Mouse (Mus musculus) neutrophil, adult 5-6 weeks (primary cell): Measurements from ENCODE around the gene Pou1f1. TPM values are rescaled to one million over a fixed set of nuclear protein-coding genes. Genes with fewer than 3 reads are reported as not detected.

ENCODE experiments used
- ATAC-seq: fragments of 151-379, 151-347 bp; 2 replicates; pipeline ENCODE4 v1.8.0; 2017; ENCODE audit warnings: mild to moderate bottlenecking, moderate TSS enrichment; ENCODE audit not compliant: insufficient number of reproducible peaks, poor library complexity, low FRiP score, severe bottlenecking; ENCODE audit errors: extremely low read depth
- total RNA-seq: library from RNA; stranded (forward); fragments of 200-1000 nt; gene quantifications from 2 replicates; pipeline ENCODE4 v1.2.3, GENCODE M21; 2017

The Pou1f1 gene
- total RNA-seq, 1 experiment from 2014 or later, result 0.47 TPM

DNA sequence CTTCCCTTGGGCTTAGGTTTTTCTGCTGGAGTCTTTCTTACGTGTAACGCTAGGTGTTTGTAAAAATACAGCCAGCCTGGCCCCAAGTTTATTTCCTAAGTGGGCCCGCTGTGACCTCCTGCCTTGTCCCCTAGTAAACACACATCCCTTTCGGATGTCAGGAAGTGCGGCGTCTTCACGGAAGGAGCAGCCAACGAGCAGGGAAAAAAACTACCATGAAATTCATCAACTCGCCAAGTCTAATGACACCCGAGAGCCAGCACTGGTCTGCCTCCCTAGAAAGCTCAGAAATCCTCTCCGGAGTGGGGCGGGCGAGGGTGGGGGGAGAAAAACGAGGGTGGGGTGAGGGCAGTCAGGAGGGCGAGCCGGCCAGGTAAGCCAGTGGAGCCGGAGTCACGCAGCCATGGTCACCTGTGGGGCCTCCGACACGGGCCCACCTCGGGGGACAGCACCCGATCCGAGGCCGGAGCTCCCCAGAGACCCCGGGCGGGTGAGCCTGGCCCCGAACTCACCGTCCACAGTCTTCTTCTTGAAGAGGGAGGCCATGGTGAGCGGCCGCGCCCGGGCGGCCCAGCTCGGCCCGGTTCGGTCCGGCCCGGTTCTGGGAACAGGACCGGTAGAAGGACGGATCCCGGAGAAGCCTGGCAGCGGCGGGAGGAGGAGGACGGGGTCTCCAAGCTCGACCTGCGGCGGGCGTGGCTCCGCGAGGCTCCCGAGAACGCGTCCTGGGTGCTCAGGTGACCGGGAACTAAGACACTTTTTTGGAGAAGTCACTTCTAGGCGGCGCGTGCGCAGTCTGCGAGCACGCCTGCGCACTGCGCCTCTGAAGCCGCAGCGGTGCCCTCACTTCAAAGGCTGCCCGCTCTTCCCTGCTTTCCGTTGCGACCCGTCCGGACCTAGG, 41.9 kb downstream of the Pou1f1 start, which contains the start of gene Chmp2b:
Chmp2b (minus strand) TSS at position 764 of the 901 bp plus-strand sequence.
- peak; percentile 83 for ATAC-seq

DNA sequence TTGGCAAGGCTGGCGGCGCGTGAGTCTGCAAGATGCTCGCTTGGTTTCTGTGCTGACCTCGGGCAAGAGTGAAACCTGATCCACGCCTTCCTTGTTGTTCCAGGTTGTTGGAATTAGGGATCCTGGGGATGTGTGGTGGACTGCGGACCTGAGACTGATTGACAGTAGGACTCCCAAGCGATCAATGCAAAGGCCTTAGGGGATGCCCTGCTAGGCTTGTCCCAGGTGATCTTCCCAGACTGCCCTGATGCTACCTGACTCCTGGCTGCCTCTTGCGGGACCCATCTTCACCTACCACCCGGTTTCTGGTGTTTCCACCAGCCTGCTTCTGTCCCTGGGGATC, 42.5 kb downstream of the Pou1f1 start:
- ATAC-seq, result no peak

DNA sequence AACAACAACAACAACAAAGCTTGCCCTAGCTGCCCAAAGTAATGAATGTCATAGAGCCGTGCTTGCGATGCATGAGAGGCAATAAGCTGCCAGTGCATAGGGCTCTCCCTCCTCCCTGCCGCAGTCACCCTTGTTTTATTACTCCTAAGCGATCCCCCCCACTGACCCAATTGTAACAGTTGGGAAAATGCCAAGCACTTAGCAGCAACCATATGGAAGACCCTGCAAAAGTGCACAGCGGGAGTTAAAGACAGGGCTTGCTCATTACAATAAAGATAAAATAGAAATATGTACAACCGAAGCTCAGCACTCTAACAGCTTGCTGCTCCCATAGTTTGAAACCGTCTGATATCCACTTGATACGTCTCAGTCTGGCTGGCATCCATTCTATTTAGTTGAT, 44.0 kb downstream of the Pou1f1 start:
- no peak for ATAC-seq

DNA sequence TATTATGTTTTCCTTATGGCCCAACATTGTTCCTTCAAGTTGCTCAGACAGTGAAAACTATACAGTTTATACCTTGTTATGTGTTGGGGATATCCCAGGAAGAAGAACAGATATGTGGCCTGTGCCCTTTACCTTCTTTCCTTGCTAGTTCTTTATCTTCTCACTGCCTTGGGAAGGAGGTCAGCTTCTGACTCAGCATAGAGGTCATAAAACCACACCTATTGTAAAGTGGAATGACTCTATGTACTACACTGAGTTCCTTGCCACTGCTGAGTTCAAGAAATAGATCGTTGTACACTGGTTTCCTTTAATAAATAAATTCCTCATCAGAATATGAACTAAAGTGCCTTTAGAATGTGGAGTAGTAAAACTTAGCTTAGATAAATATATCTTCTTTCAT, 44.6 kb downstream of the Pou1f1 start:
- ATAC-seq, result no peak

DNA sequence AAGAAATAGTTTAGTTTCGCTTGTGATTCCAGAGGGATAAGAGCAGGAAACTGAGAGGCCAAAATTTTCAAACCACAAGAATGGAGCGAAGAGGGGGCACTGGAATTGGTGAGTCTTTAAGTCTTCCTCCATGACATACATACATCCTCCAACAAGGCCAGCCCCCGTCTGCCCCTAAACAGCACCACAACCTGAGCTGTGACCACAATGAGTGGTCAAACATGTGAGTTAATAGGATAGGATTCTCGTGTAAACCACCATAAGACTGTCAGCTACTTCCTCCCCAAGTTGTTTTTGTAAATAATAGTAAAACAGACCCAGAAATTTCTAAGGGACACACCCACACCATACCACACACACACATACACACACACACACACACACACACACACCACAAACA, 48.5 kb downstream of the Pou1f1 start:
- ATAC-seq, result no peak

DNA sequence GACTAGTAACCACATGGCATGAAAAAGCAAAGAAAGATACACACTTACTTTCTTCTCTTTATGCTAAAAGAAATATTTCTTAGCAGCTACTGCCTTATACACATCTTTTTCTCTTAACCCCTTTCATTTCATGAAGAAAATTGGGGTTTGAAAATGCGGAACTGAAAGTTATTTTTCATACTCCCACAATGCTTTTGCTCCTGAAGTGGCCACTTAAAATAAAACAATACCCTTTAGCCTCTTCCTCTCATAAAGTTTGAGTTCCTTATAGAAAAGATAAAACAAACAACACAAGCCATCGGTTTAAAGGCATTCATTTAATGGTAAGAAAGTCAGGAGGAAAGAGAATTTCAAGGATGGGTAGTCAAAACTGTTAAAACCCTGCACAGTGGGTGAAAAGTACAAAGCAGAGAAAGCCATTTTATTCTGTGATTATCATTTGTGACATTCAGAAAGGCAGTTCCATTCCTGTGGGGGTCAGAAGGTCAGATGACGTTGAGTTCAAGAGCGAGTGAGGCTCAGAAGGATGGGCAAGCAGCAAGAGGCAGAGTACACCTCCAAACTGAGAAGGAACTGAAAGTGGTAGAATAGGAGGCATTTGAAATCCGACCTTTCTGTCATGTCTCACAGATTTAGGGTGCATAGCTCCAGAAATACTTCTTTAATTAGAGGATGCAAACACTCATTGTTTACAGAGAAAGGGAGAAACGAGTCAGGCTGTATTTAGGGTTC, 57.2 kb downstream of the Pou1f1 start:
- peak; percentile 91 for ATAC-seq

Other genes starting within 250 kb of the Pou1f1 start
- 33.6 and 36.9 TPM in 2 replicates for gene Chmp2b, start 42.2 kb downstream of the Pou1f1 start, total RNA-seq